Mouse (Mus musculus): ENCODE measurements at regions not wholly inside any gene's neighbourhood (a gene's known extent, or its start where the extent isn't known, plus 50 kb on each side); places are given as distances from the start of the nearest gene placed in this dataset.
A peak's percentile ranks its signal among the peaks of the same experiment; 100 is the strongest.

DNA sequence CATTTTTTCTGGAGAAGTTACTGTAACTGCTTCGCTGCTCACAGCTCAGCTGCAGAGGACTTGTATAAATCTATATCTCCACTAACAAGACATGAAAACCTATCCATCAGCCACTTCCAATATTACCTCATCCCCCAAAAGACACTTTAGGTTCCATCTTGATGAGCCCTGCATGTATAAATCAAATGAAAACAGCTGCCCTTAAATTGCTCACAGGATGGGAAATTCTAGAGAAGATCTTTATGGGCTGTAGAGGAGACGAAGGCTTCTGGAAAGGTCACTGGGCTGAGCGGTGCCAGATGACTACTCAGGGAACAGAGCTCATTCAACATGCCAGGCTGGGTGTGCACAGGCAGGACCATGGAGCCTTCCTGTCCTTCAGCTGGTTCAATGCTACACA, 145.4 kb upstream of the Gas1 start:
- no peak overlapping the region for H3K9ac ChIP-seq (ENCODE audit: low read length)
- ATAC-seq (ENCODE audit: insufficient number of reproducible peaks, low FRiP score, low TSS enrichment, low read depth) (no peak), DNase-seq (ENCODE audit: low spot score) (no peak)
- H3K36me3 ChIP-seq (ENCODE audit: control insufficient read depth, insufficient read depth, low read length): no peaks in the 10 kb centered on the region
- H3K4me1 ChIP-seq (ENCODE audit: control insufficient read depth, insufficient read depth, low read length): no peaks in the 10 kb centered on the region
- H3K4me3 ChIP-seq (ENCODE audit: low read depth, low read length): no peak overlapping the region
- H3K27me3 ChIP-seq (ENCODE audit: control insufficient read depth, insufficient read depth, low read length): no peaks in the 10 kb centered on the region
- H3K9me3 ChIP-seq (ENCODE audit: control insufficient read depth, low read length): no peaks in the 10 kb centered on the region
- H3K4me2 ChIP-seq (ENCODE audit: low read depth, severe bottlenecking): no peak overlapping the region
- no peak overlapping the region for H3K27ac ChIP-seq (replicated peaks; ENCODE audit: low read depth, low read length)
- WGBS: 72% methylated on average over 3 of the region's 3 CpGs

DNA sequence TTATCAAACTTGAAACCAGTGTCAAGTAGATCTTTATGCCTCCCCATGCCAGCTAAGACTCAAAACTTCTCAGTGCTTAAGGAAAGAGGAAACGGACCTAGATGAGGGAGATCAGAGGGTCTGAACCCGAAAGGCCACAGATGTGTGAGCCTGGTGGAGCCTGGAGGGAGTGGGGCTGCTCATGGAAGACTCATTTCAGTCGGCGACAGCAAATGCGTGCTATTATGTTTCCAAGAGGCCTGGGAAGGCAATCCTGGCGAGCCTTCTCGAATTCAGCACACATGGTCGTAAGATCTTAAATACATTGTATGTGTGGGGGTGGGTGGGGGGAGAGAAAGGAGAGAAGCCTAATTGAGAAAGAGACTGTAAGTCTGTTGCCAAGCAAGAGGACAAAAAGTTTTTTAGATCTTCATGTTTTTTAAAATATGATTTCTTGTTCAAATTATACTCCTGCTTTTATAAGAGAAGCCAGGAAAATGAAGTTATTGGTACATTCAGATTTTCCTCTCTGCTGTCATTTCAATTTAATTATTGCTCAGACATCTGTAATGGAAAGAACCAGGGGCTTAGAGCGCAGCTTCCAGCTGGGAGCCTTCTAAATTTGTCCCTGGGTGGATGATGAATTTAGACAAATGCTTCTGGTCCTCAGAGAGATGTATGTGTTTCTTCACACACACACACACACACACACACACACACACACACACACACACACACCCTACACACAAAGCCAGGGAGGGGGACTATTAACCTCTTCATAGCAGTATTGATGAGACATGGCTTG, 153.5 kb upstream of the Gas1 start:
- H3K4me3 ChIP-seq (ENCODE audit: low read depth, low read length): no peak overlapping the region
- peak; percentile 54 for DNase-seq (ENCODE audit: low spot score)
- no peaks in the 10 kb centered on the region for H3K36me3 ChIP-seq (ENCODE audit: control insufficient read depth, insufficient read depth, low read length)
- H3K9me3 ChIP-seq (ENCODE audit: control insufficient read depth, low read length): no peaks in the 10 kb centered on the region
- 32% methylated on average over 9 of the region's 9 CpGs for WGBS
- H3K9ac ChIP-seq (ENCODE audit: low read length): no peak overlapping the region
- peak overlapping the region; percentile 56; the same call in 1 of the 2 replicates for H3K27ac ChIP-seq (replicated peaks; ENCODE audit: low read depth, low read length)
- H3K4me2 ChIP-seq (ENCODE audit: low read depth, severe bottlenecking): no peak overlapping the region
- H3K4me1 ChIP-seq (ENCODE audit: control insufficient read depth, insufficient read depth, low read length): peaks cover 12% of the 10 kb centered on the region
- no peaks in the 10 kb centered on the region for H3K27me3 ChIP-seq (ENCODE audit: control insufficient read depth, insufficient read depth, low read length)
- ATAC-seq (ENCODE audit: insufficient number of reproducible peaks, low FRiP score, low TSS enrichment, low read depth): no peak

DNA sequence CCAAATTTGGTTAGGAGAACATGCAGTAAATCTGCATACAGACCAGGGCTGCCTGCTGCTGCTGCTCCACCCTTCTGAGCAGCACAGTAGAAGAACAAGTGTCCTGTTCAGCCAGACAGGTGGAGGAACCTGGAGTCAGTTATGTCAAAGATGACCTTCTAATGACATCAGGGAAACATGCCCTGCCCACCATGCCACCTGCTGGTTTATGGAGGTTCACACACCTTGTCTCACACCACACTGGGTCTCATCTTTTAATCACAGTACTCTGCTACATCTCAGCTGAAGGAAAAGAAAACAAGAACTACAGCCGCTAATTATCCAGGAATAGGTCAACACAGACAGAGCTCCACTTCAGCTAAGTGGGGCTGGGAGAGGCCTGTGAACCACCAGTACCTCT, 159.0 kb upstream of the Gas1 start:
- no peak overlapping the region for H3K4me2 ChIP-seq (ENCODE audit: low read depth, severe bottlenecking)
- ATAC-seq (ENCODE audit: insufficient number of reproducible peaks, low FRiP score, low TSS enrichment, low read depth) (no peak), DNase-seq (ENCODE audit: low spot score) (no peak)
- no peaks in the 10 kb centered on the region for H3K27me3 ChIP-seq (ENCODE audit: control insufficient read depth, insufficient read depth, low read length)
- H3K4me1 ChIP-seq (ENCODE audit: control insufficient read depth, insufficient read depth, low read length): peaks cover 15% of the 10 kb centered on the region
- H3K36me3 ChIP-seq (ENCODE audit: control insufficient read depth, insufficient read depth, low read length): no peaks in the 10 kb centered on the region
- H3K9me3 ChIP-seq (ENCODE audit: control insufficient read depth, low read length): no peaks in the 10 kb centered on the region; the same call in 1 of the 2 replicates
- no peak overlapping the region for H3K4me3 ChIP-seq (ENCODE audit: low read depth, low read length)
- H3K9ac ChIP-seq (ENCODE audit: low read length): no peak overlapping the region
- H3K27ac ChIP-seq (replicated peaks; ENCODE audit: low read depth, low read length): no peak overlapping the region
- 33% methylated on average over 1 of the region's 1 CpGs for WGBS

DNA sequence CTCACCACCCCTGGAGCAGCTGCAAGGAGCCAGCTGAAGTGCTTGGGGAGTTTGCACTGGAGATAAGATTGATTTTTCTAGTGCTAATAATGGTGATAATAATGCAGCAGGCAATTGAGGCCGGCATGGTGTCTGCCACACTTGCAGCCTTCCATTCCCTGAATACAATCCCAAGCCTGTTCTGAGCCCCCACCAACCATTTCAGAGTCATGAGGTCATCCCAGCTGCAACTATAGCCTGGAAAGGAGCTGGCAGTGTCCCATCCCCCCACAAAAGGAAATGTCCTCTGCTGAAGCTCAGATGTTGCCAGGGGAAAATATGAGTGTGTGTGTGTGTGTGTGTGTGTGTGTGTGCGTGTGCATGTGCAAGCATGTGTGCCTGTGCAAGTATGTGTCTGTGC, 160.2 kb upstream of the Gas1 start:
- no peak overlapping the region; the same call in 1 of the 2 replicates for H3K27ac ChIP-seq (replicated peaks; ENCODE audit: low read depth, low read length)
- peaks cover 12% of the 10 kb centered on the region for H3K4me1 ChIP-seq (ENCODE audit: control insufficient read depth, insufficient read depth, low read length)
- WGBS: 72% methylated on average over 2 of the region's 2 CpGs
- no peaks in the 10 kb centered on the region for H3K27me3 ChIP-seq (ENCODE audit: control insufficient read depth, insufficient read depth, low read length)
- H3K9ac ChIP-seq (ENCODE audit: low read length): no peak overlapping the region
- H3K36me3 ChIP-seq (ENCODE audit: control insufficient read depth, insufficient read depth, low read length): no peaks in the 10 kb centered on the region
- H3K9me3 ChIP-seq (ENCODE audit: control insufficient read depth, low read length): no peaks in the 10 kb centered on the region; the same call in 1 of the 2 replicates
- peak; percentile 82 for ATAC-seq (ENCODE audit: insufficient number of reproducible peaks, low FRiP score, low TSS enrichment, low read depth)
- no peak overlapping the region for H3K4me3 ChIP-seq (ENCODE audit: low read depth, low read length)
- peak; percentile 47 for DNase-seq (ENCODE audit: low spot score)
- H3K4me2 ChIP-seq (ENCODE audit: low read depth, severe bottlenecking): no peak overlapping the region

DNA sequence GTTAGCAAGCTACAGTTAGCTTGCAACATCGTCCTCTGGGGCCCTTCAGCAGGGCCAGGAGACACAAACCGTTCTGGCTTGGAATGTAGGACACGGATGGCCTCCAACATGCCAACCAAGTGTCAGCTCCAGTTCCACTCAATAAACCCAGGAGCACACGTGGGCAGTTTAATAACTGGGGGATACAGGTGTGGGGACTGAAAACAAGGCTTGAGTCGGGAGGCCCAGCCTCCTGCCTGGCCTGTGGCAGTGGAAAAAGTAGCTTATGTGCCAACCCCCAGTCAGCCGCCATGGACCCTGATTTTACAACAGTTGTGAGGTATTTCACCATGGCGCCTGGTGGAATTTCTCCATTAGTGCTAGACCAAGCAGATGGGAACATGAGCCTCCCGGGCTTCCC, 160.9 kb upstream of the Gas1 start:
- 71% methylated on average over 8 of the region's 8 CpGs for WGBS
- no peak overlapping the region for H3K27ac ChIP-seq (replicated peaks; ENCODE audit: low read depth, low read length)
- ATAC-seq (ENCODE audit: insufficient number of reproducible peaks, low FRiP score, low TSS enrichment, low read depth): no peak
- H3K36me3 ChIP-seq (ENCODE audit: control insufficient read depth, insufficient read depth, low read length): no peaks in the 10 kb centered on the region
- H3K9ac ChIP-seq (ENCODE audit: low read length): no peak overlapping the region
- no peak for DNase-seq (ENCODE audit: low spot score)
- H3K27me3 ChIP-seq (ENCODE audit: control insufficient read depth, insufficient read depth, low read length): no peaks in the 10 kb centered on the region
- H3K4me1 ChIP-seq (ENCODE audit: control insufficient read depth, insufficient read depth, low read length): peaks cover 12% of the 10 kb centered on the region
- H3K4me2 ChIP-seq (ENCODE audit: low read depth, severe bottlenecking): no peak overlapping the region
- no peak overlapping the region for H3K4me3 ChIP-seq (ENCODE audit: low read depth, low read length)
- no peaks in the 10 kb centered on the region; the same call in 1 of the 2 replicates for H3K9me3 ChIP-seq (ENCODE audit: control insufficient read depth, low read length)

DNA sequence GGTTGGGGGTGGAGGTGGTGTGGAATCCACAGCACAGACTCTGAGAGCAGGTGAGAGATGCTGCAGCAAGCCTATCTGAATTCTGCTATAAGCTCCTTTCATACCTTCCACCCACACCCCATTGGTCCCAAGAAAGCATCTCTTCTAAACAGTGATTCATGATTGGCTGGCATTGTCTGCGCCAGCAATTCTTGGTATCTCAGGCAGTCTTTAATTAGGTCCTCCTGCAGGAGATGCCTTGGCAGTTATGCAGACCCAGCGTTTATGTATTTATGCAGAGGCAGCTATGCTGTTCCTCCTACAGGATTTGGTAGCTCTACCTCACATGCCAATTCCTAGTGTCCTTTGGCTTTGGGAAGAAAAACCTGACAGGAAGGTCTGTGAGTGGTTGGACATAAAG, 162.9 kb upstream of the Gas1 start:
- H3K4me2 ChIP-seq (ENCODE audit: low read depth, severe bottlenecking): no peak overlapping the region
- no peaks in the 10 kb centered on the region; the same call in 1 of the 2 replicates for H3K9me3 ChIP-seq (ENCODE audit: control insufficient read depth, low read length)
- no peak for DNase-seq (ENCODE audit: low spot score)
- no peak overlapping the region for H3K9ac ChIP-seq (ENCODE audit: low read length)
- no peak overlapping the region for H3K27ac ChIP-seq (replicated peaks; ENCODE audit: low read depth, low read length)
- H3K36me3 ChIP-seq (ENCODE audit: control insufficient read depth, insufficient read depth, low read length): no peaks in the 10 kb centered on the region
- WGBS: 94% methylated on average over 2 of the region's 2 CpGs
- H3K27me3 ChIP-seq (ENCODE audit: control insufficient read depth, insufficient read depth, low read length): no peaks in the 10 kb centered on the region
- H3K4me1 ChIP-seq (ENCODE audit: control insufficient read depth, insufficient read depth, low read length): peaks cover 12% of the 10 kb centered on the region
- H3K4me3 ChIP-seq (ENCODE audit: low read depth, low read length): no peak overlapping the region
- no peak for ATAC-seq (ENCODE audit: insufficient number of reproducible peaks, low FRiP score, low TSS enrichment, low read depth)

DNA sequence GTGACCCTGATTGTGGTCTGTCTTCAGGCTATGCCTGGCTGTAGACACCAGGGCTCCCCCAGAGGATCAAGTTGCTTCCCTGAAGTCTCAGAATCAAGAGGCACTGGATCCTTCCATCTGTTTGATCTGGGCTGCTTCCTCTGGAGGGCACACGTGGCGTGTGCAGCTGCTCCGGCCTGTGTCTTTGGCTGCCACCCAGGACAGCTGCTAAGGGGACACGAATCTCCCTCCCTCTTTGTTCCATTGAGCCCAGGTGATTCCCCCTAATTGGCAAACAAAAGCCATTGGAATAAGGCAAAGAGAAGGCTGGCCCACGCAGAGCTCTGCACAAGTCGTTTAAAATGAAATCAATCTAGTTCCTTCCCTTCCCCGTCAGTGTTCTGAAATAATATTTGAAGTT, 170.7 kb upstream of the Gas1 start:
- DNase-seq (ENCODE audit: low spot score) (peak; percentile 28), ATAC-seq (ENCODE audit: insufficient number of reproducible peaks, low FRiP score, low TSS enrichment, low read depth) (peak; percentile 14; the same call in 1 of the 2 replicates)
- Histone ChIP-seq H3K9ac (ENCODE audit: low read length) (no peak overlapping the region), H3K4me1 (ENCODE audit: control insufficient read depth, insufficient read depth, low read length) (peaks cover 5% of the 10 kb centered on the region), H3K4me3 (ENCODE audit: low read depth, low read length) (no peak overlapping the region), H3K36me3 (ENCODE audit: control insufficient read depth, insufficient read depth, low read length) (no peaks in the 10 kb centered on the region), H3K9me3 (ENCODE audit: control insufficient read depth, low read length) (no peaks in the 10 kb centered on the region), H3K27ac (replicated peaks; ENCODE audit: low read depth, low read length) (no peak overlapping the region; the same call in 1 of the 2 replicates), H3K4me2 (ENCODE audit: low read depth, severe bottlenecking) (no peak overlapping the region), H3K27me3 (ENCODE audit: control insufficient read depth, insufficient read depth, low read length) (no peaks in the 10 kb centered on the region)
- WGBS: 46% methylated on average over 7 of the region's 7 CpGs

DNA sequence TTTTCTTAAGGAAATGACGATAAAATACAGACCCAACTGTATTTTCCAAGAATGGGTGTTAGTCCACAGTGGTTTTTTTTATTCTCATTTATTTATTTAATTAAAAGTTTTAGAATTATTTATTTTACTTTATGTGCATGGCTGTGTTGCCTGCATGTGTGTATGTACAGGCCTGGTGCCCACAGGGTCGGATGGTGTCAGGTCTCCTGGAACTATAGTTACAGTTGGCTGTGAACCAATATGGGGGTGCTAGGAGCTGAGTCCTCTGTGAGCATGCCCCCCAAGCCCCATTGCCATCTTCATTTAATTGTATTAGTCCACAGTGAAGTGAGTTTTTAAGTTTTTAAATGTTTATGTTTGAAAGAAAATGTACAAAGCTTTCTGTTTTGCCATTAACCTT, 171.3 kb upstream of the Gas1 start:
- ATAC-seq (ENCODE audit: insufficient number of reproducible peaks, low FRiP score, low TSS enrichment, low read depth) (no peak), DNase-seq (ENCODE audit: low spot score) (no peak)
- 67% methylated on average over 2 of the region's 2 CpGs for WGBS
- Histone ChIP-seq H3K4me1 (ENCODE audit: control insufficient read depth, insufficient read depth, low read length) (peaks cover 5% of the 10 kb centered on the region), H3K27ac (replicated peaks; ENCODE audit: low read depth, low read length) (no peak overlapping the region), H3K9ac (ENCODE audit: low read length) (no peak overlapping the region), H3K9me3 (ENCODE audit: control insufficient read depth, low read length) (no peaks in the 10 kb centered on the region), H3K36me3 (ENCODE audit: control insufficient read depth, insufficient read depth, low read length) (no peaks in the 10 kb centered on the region), H3K27me3 (ENCODE audit: control insufficient read depth, insufficient read depth, low read length) (no peaks in the 10 kb centered on the region), H3K4me2 (ENCODE audit: low read depth, severe bottlenecking) (no peak overlapping the region), H3K4me3 (ENCODE audit: low read depth, low read length) (no peak overlapping the region)

All from limb, embryonic 11.5 days (tissue).